Mouse (Mus musculus) forebrain, embryonic 16.5 days (tissue): Measurements from ENCODE around the gene Rap1gds1. TPM values are rescaled to one million over a fixed set of nuclear protein-coding genes. Genes with fewer than 3 reads are reported as not detected.

Experiments
- ATAC-seq: fragments of 200-750 bp; cut with Nextera tagmentation; 2 replicates; pipeline ENCODE4 v1.8.0; 2017; ENCODE audit warnings: mild to moderate bottlenecking, moderate library complexity
- H3K27ac ChIP-seq: fragments of 300-500 bp; sonication (generic); 2 replicates; pipeline ENCODE4 v1.5.1; 2014; ENCODE audit warnings: low read length, control low read depth
- H3K27me3 ChIP-seq: fragments of 300-500 bp; sonication (generic); replicated peaks from 2 replicates; pipeline ENCODE4 v1.6.1; 2014; ENCODE audit warnings: low read length; ENCODE audit not compliant: control insufficient read depth, insufficient read depth
- H3K36me3 ChIP-seq: fragments of 300-500 bp; sonication (generic); 2 replicates; pipeline ENCODE4 v1.6.1; 2014; ENCODE audit not compliant: control insufficient read depth, insufficient read depth
- H3K4me1 ChIP-seq: fragments of 300-500 bp; sonication (generic); replicated peaks from 2 replicates; pipeline ENCODE4 v1.6.1; 2014; ENCODE audit warnings: low read length; ENCODE audit not compliant: control insufficient read depth, insufficient read depth
- H3K4me2 ChIP-seq: fragments of 300-500 bp; sonication (generic); 2 replicates; pipeline ENCODE4 v1.6.1; 2014; ENCODE audit warnings: mild to moderate bottlenecking, low read length, control low read depth
- H3K4me3 ChIP-seq: fragments of 300-500 bp; sonication (generic); replicated peaks from 2 replicates; pipeline ENCODE4 v1.5.1; 2014; ENCODE audit warnings: mild to moderate bottlenecking, low read length, control low read depth
- H3K9ac ChIP-seq: fragments of 300-500 bp; sonication (generic); replicated peaks from 2 replicates; pipeline ENCODE4 v1.6.1; 2014; ENCODE audit warnings: low read depth, low read length, control low read depth
- H3K9me3 ChIP-seq: fragments of 300-500 bp; sonication (generic); 2 replicates; pipeline ENCODE4 v1.6.1; 2016; ENCODE audit warnings: low read length; ENCODE audit not compliant: control insufficient read depth
- WGBS: fragments of 180-500 bp; shearing (Covaris S2); extraction: QIAGEN DNeasy Blood & Tissue Kit; methylation state at CpG from one replicate; pipeline ENCODE4 v1.1.7; 2014; 5-methylcytosine and 5-hydroxymethylcytosine counted together
- polyA plus RNA-seq: library from polyadenylated mRNA; unstranded; fragments of >200 nt; fragmentation: Nextera tagmentation; extraction: Ambion mirVana; gene quantifications from 2 replicates; pipeline ENCODE4 v1.2.1, GENCODE M21; 2015

The Rap1gds1 gene
- polyA plus RNA-seq: 71.0 and 74.2 TPM in 2 replicates

- no peaks in the 10 kb centered on the region for H3K27me3 ChIP-seq
- 0% methylated on average over 63 of the region's 97 CpGs for WGBS
- H3K9me3 ChIP-seq: no peaks in the 10 kb centered on the region
- peak within 1 kb of the TSS; percentile 73 for H3K4me2 ChIP-seq
- H3K4me3 ChIP-seq: peak within 1 kb of the TSS; percentile 61
- peak; percentile 51 for ATAC-seq
- H3K9ac ChIP-seq: peak within 1 kb of the TSS; percentile 93
- no peaks in the 10 kb centered on the region for H3K36me3 ChIP-seq
- peaks cover 7% of the 10 kb centered on the region for H3K4me1 ChIP-seq
- peak within 1 kb of the TSS; percentile 97 for H3K27ac ChIP-seq
Observed at GRCm38 (mm10) chr3:139074484-139075211, at the start of gene Rap1gds1. Gene Rap1gds1 (minus strand): TSS chr3:139075201.

GRCm38 (mm10) chr3:139118446-139118845 is 43.4 kb upstream of the Rap1gds1 start:
- ATAC-seq: no peak
- H3K4me2 ChIP-seq: no peak overlapping the region
- H3K9me3 ChIP-seq: no peaks in the 10 kb centered on the region
- H3K9ac ChIP-seq: no peak overlapping the region
- no peaks in the 10 kb centered on the region for H3K36me3 ChIP-seq
- H3K27me3 ChIP-seq: no peaks in the 10 kb centered on the region
- H3K27ac ChIP-seq: no peak overlapping the region
- H3K4me1 ChIP-seq: peaks cover 3% of the 10 kb centered on the region; the same call in 1 of the 2 replicates
- no peak overlapping the region for H3K4me3 ChIP-seq

- H3K4me1 ChIP-seq: peaks cover 3% of the 10 kb centered on the region; the same call in 1 of the 2 replicates
- H3K9me3 ChIP-seq: no peaks in the 10 kb centered on the region
- H3K27ac ChIP-seq: no peak overlapping the region
- no peak overlapping the region for H3K4me2 ChIP-seq
- WGBS: 30% methylated on average over 9 of the region's 9 CpGs
- H3K36me3 ChIP-seq: no peaks in the 10 kb centered on the region
- peak; percentile 77 for ATAC-seq
- H3K4me3 ChIP-seq: no peak overlapping the region
- H3K27me3 ChIP-seq: no peaks in the 10 kb centered on the region
- no peak overlapping the region for H3K9ac ChIP-seq
Observed at GRCm38 (mm10) chr3:139116733-139117337, 41.8 kb upstream of the Rap1gds1 start.

DNA sequence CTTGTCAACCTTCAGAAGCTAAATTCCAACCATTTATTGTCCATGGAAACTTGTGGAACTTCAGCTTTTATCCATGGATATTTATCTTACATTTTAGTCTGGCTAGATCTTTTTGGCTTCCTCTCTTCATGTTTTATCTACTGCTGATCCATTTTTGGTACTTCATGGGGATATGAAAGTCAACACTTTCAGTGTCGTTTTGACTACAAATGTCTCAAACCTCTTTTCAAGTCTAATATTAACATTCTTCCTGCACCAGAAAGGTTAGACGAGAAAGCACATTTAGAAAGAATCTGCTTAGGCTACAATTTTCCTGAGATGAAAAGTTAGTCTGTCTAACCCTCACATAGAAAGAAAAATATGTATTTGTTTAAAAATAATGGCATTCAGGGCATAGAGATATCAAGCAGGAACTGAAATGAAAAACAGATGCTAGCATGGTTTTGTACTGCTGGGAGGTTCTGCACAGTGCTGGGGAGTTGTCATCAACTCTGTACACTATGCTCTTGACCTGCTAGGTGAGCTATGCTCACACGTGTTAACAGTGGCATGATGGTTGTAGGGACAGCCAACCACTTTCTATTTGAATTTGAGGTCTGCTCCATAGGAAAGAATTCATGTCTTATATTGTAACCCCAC is 37.5 kb upstream of the Rap1gds1 start:
- Histone ChIP-seq H3K9me3 (no peaks in the 10 kb centered on the region), H3K9ac (no peak overlapping the region), H3K27me3 (no peaks in the 10 kb centered on the region), H3K4me2 (no peak overlapping the region), H3K27ac (no peak overlapping the region), H3K4me1 (peaks cover 3% of the 10 kb centered on the region; the same call in 1 of the 2 replicates), H3K4me3 (no peak overlapping the region), H3K36me3 (no peaks in the 10 kb centered on the region)
- 78% methylated on average over 3 of the region's 3 CpGs for WGBS
- no peak for ATAC-seq

DNA sequence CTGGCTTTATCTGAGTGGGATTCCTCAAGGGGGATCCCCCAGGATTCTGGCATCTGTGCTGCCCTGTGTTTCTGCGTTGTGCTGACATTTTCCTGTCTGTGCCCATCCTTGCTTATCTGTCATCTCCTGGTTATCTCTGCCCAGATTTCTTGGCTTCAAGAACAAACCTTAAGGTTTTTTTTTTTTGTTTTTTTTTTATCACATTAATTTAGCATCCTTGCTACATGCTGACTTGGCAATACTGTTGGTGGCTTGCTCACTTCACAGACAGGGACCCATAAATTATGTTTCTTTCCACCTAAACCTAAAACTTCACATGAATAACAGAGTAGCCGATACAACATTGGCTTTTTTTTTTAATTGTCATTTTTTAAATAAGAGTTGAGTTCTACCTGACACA is 36.9 kb upstream of the Rap1gds1 start:
- H3K36me3 ChIP-seq: no peaks in the 10 kb centered on the region
- no peak overlapping the region for H3K9ac ChIP-seq
- no peak overlapping the region for H3K4me2 ChIP-seq
- no peaks in the 10 kb centered on the region for H3K9me3 ChIP-seq
- WGBS: 73% methylated on average over 2 of the region's 2 CpGs
- H3K27me3 ChIP-seq: no peaks in the 10 kb centered on the region
- no peak overlapping the region for H3K4me3 ChIP-seq
- H3K27ac ChIP-seq: no peak overlapping the region
- peaks cover 3% of the 10 kb centered on the region; the same call in 1 of the 2 replicates for H3K4me1 ChIP-seq
- ATAC-seq: no peak

DNA sequence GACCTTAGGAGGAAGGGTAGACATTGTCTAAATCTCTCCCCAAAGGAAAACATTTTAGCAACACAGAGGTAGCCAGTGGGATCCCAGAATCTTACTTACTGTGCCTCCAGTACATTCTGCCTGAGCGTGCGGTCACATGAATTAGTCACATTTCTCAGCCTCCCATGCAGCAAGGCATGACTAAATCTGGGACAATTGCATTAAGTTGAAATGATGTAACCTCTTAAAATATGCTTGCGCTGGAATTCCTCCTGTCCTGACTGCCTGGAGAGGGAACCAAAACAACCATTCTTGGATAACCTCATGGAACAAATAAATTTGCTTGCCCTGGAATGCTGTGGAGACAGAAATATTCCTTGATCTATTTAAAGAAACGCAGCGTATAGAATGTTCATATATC is 33.2 kb upstream of the Rap1gds1 start:
- no peaks in the 10 kb centered on the region for H3K9me3 ChIP-seq
- H3K27ac ChIP-seq: no peak overlapping the region
- no peaks in the 10 kb centered on the region for H3K36me3 ChIP-seq
- no peak overlapping the region for H3K4me2 ChIP-seq
- WGBS: 90% methylated on average over 5 of the region's 5 CpGs
- ATAC-seq: no peak
- H3K27me3 ChIP-seq: no peaks in the 10 kb centered on the region
- H3K4me1 ChIP-seq: no peaks in the 10 kb centered on the region
- H3K4me3 ChIP-seq: no peak overlapping the region
- H3K9ac ChIP-seq: no peak overlapping the region

DNA sequence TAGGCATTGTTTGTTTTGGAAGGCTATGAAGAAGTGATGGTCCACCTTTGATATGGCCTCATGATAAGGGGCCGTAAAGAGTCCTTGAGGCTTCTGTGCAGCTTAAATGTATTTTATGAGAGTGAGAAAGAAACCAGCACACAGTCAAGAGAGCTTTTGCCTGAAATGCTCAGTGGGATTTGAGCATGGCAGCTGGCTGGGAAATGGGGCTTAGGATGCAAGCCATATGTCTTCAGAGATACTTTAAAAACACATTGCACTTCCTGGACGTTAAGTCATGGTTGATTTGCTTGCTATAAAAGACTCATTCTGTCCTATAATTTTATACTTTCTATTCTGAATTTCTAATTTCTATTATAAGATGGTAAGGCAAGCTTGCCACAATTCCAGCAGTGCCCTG is 28.9 kb upstream of the Rap1gds1 start:
- H3K4me1 ChIP-seq: no peaks in the 10 kb centered on the region
- H3K4me3 ChIP-seq: no peak overlapping the region
- no peak overlapping the region for H3K27ac ChIP-seq
- no peak for ATAC-seq
- H3K36me3 ChIP-seq: no peaks in the 10 kb centered on the region
- no peaks in the 10 kb centered on the region for H3K27me3 ChIP-seq
- 82% methylated on average over 2 of the region's 2 CpGs for WGBS
- H3K4me2 ChIP-seq: no peak overlapping the region
- H3K9me3 ChIP-seq: no peaks in the 10 kb centered on the region
- no peak overlapping the region for H3K9ac ChIP-seq

DNA sequence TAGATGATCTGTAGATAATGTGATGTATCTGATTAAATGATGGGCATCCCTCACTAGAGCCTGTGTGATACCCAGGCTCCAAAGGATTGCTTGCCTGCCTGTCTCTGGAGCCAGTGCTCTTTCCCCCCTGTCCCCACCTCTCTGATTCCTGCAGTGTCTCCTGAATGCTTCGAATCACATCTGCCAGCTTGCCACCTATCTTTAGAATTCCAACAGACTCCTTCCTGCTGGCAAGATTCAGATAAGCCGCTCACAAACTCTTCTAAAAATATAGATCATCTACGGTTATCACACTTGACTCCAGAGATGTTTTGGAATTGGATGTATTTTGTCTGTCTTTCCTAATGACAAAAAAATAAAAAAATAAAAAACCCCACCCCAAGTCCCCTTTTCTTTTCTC is 28.3 kb upstream of the Rap1gds1 start:
- WGBS: 85% methylated on average over 3 of the region's 3 CpGs
- ATAC-seq: no peak

GRCm38 (mm10) chr3:139101941-139102340 is 26.9 kb upstream of the Rap1gds1 start:
- Histone ChIP-seq H3K4me2 (no peak overlapping the region), H3K4me3 (no peak overlapping the region), H3K27ac (no peak overlapping the region), H3K9ac (no peak overlapping the region), H3K36me3 (no peaks in the 10 kb centered on the region), H3K27me3 (no peaks in the 10 kb centered on the region), H3K4me1 (no peaks in the 10 kb centered on the region), H3K9me3 (no peaks in the 10 kb centered on the region)
- 71% methylated on average over 1 of the region's 1 CpGs for WGBS
- ATAC-seq: no peak

More for the DNA sequence above, 28.3 kb upstream of the Rap1gds1 start:
- Histone ChIP-seq H3K4me2 (no peak overlapping the region), H3K27me3 (no peaks in the 10 kb centered on the region), H3K4me3 (no peak overlapping the region), H3K9me3 (no peaks in the 10 kb centered on the region), H3K36me3 (no peaks in the 10 kb centered on the region), H3K9ac (no peak overlapping the region), H3K4me1 (no peaks in the 10 kb centered on the region), H3K27ac (no peak overlapping the region)
